Mouse (Mus musculus) midbrain, embryonic 15.5 days (tissue): Measurements from ENCODE around the gene Nlgn3. TPM values are rescaled to one million over a fixed set of nuclear protein-coding genes. Genes with fewer than 3 reads are reported as not detected.

ENCODE experiments used
- ATAC-seq: fragments of 200-750 bp; cut with Nextera tagmentation; replicated peaks from 2 replicates; pipeline ENCODE4 v1.8.0; 2017; ENCODE audit warnings: moderate TSS enrichment
- H3K27ac ChIP-seq: fragments of 300-500 bp; sonication (generic); 2 replicates; pipeline ENCODE4 v1.5.1; 2015; ENCODE audit warnings: mild to moderate bottlenecking, inconsistent platforms
- H3K27me3 ChIP-seq: fragments of 300-500 bp; sonication (generic); replicated peaks from 2 replicates; pipeline ENCODE4 v1.6.1; 2015; ENCODE audit warnings: inconsistent platforms
- H3K36me3 ChIP-seq: fragments of 300-500 bp; sonication (generic); replicated peaks from 2 replicates; pipeline ENCODE4 v1.6.1; 2015; ENCODE audit warnings: inconsistent platforms
- H3K4me1 ChIP-seq: fragments of 300-500 bp; sonication (generic); 2 replicates; pipeline ENCODE4 v1.6.1; 2015; ENCODE audit warnings: inconsistent platforms
- H3K4me2 ChIP-seq: fragments of 300-500 bp; sonication (generic); 2 replicates; pipeline ENCODE4 v1.6.1; 2015; ENCODE audit warnings: inconsistent platforms, mild to moderate bottlenecking, moderate library complexity
- H3K4me3 ChIP-seq: fragments of 300-500 bp; sonication (generic); 2 replicates; pipeline ENCODE4 v1.5.1; 2015; ENCODE audit warnings: mild to moderate bottlenecking, inconsistent platforms
- H3K9ac ChIP-seq: fragments of 300-500 bp; sonication (generic); 2 replicates; pipeline ENCODE4 v1.6.1; 2015; ENCODE audit warnings: mild to moderate bottlenecking, inconsistent platforms
- H3K9me3 ChIP-seq: fragments of 300-500 bp; sonication (generic); 2 replicates; pipeline ENCODE4 v1.6.1; 2016; ENCODE audit warnings: inconsistent platforms
- WGBS: fragments of 180-500 bp; shearing (Covaris S2); methylation state at CpG from one replicate; pipeline ENCODE4 v1.1.7; 2015; ENCODE audit warnings: mixed read lengths; 5-methylcytosine and 5-hydroxymethylcytosine counted together
- polyA plus RNA-seq: library from polyadenylated mRNA; unstranded; fragments of >200 nt; fragmentation: Nextera tagmentation; extraction: Ambion mirVana; gene quantifications from 2 replicates; pipeline ENCODE4 v1.2.1, GENCODE M21; 2015

The Nlgn3 gene
- 89.5 and 90.3 TPM in 2 replicates for polyA plus RNA-seq

DNA sequence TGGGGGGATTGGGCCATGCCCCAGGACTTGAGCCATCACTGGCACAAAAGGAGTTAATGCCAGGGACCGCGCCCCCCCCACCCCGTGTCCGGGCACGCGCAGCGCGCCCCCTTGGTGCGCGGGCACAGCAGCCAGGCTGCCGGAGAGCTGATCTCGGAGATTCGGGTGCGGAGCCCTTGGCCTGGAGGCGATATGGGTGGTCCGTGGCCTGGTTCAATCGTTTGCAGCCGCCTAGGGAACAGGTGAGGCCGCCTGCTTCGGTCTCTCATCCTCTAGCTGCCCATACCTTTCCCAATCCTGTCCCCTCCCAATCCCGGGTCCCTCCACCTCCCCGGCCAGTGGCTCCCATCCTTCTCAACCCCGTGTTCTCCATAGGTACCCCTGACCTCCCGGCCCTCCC, at the start of gene Nlgn3:
Gene Nlgn3, plus strand, starts transcription at position 114 of the 400 bp plus-strand sequence.
- peak within 1 kb of the TSS; percentile 89 for H3K27ac ChIP-seq
- H3K36me3 ChIP-seq, result no peaks in the 10 kb centered on the region
- H3K27me3 ChIP-seq, result no peaks in the 10 kb centered on the region
- H3K9me3 ChIP-seq, result no peaks in the 10 kb centered on the region
- H3K4me2 ChIP-seq, result peak within 1 kb of the TSS; percentile 57
- WGBS, result 8% methylated on average over 23 of the region's 24 CpGs
- ATAC-seq, result peak; percentile 45
- H3K4me1 ChIP-seq, result peaks cover 30% of the 10 kb centered on the region
- peak within 1 kb of the TSS; percentile 64 for H3K9ac ChIP-seq
- H3K4me3 ChIP-seq, result peak within 1 kb of the TSS; percentile 55

DNA sequence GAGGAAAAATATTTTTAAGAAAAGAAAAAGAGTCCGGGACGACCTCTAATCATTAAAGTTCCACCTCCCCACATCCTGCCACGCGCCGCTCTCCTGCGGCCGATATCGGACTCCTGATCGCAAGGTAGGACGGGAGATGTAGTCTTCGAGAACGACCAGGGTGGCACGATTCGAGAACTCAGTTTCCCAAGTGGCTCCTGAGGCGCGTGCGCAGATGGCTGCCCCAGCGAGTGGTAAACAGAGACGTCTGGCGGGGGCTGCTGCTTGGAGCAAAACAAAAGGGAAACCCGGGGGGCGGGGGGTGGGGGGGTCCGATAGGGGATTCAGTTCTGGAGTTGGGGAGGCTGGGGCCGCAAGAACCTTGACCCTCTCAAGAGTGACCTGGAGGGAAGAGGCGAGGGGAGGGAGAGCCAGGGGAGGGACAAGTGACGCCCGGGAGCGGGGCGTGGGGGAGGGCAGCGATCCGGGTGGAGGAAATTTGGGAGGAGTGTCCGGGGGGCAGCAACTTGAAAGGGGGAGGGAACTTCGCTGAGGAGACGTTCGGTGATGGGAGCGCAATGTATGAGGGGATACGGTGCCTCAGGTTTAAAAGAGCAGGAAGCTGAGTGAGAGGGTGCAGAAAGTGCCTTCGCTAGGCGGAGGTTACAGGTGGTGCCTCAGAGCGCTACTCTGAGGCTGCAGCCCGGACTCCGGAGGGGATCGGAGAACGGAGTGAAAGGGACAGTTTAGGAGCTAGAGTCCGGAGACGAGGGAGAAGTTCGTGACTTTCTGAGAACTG, 44.8 kb upstream of the Nlgn3 start, which contains the start of gene Foxo4:
Gene Foxo4, plus strand, starts transcription at position 577 of the 778 bp plus-strand sequence.
- Histone ChIP-seq H3K4me2 (peak within 1 kb of the TSS; percentile 78), H3K36me3 (no peaks in the 10 kb centered on the region), H3K9ac (peak within 1 kb of the TSS; percentile 35), H3K4me1 (peaks cover 9% of the 10 kb centered on the region; the same call in 1 of the 2 replicates), H3K27ac (no peak within 1 kb of the TSS), H3K9me3 (no peaks in the 10 kb centered on the region), H3K27me3 (no peaks in the 10 kb centered on the region), H3K4me3 (peak within 1 kb of the TSS; percentile 53)
- 19% methylated on average over 47 of the region's 47 CpGs for WGBS
- peak; percentile 95 for ATAC-seq

DNA sequence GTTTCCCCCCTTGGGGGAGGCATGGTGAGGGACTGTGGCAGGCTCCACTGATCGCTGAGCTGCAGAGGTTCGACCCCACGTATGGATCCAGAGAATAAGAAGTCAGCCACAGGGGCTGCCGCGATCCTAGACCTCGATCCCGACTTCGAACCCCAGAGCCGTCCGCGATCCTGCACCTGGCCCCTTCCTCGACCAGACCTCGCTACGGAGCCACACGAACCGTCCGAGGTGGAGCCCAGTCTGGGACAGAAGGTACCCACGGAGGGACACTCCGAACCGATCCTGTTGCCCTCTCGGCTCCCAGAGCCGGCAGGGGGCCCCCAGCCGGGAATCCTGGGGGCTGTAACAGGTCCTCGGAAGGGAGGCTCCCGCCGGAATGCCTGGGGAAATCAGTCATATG, 44.2 kb upstream of the Nlgn3 start:
- peak; percentile 43 for ATAC-seq
- no peaks in the 10 kb centered on the region for H3K27me3 ChIP-seq
- no peaks in the 10 kb centered on the region for H3K9me3 ChIP-seq
- peak overlapping the region; percentile 31 for H3K9ac ChIP-seq
- no peak overlapping the region for H3K27ac ChIP-seq
- H3K4me1 ChIP-seq, result peaks cover 9% of the 10 kb centered on the region; the same call in 1 of the 2 replicates
- WGBS, result 23% methylated on average over 26 of the region's 26 CpGs
- peak overlapping the region; percentile 53 for H3K4me3 ChIP-seq
- peak overlapping the region; percentile 78 for H3K4me2 ChIP-seq
- no peaks in the 10 kb centered on the region for H3K36me3 ChIP-seq

DNA sequence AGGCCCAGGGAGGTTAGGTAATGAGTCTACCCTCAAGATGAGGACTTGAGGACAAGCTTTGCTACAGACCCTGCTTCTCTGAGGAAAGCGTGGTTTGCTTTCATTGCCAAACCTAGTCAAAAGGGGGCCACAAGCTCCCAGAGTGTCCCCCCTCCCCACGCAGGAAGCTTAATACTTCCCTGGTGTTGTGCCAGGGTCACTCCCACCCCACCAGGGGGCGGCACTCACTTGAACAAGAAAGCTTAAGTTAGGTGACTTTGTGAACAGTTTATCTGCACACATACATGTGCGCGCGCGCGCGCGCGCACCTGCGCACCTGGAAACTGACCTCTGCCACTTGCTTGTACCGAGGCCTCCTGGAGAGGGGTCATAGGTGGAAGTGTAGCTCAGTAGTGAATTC, 42.4 kb upstream of the Nlgn3 start:
- WGBS, result 89% methylated on average over 13 of the region's 13 CpGs
- no peak overlapping the region for H3K9ac ChIP-seq

DNA sequence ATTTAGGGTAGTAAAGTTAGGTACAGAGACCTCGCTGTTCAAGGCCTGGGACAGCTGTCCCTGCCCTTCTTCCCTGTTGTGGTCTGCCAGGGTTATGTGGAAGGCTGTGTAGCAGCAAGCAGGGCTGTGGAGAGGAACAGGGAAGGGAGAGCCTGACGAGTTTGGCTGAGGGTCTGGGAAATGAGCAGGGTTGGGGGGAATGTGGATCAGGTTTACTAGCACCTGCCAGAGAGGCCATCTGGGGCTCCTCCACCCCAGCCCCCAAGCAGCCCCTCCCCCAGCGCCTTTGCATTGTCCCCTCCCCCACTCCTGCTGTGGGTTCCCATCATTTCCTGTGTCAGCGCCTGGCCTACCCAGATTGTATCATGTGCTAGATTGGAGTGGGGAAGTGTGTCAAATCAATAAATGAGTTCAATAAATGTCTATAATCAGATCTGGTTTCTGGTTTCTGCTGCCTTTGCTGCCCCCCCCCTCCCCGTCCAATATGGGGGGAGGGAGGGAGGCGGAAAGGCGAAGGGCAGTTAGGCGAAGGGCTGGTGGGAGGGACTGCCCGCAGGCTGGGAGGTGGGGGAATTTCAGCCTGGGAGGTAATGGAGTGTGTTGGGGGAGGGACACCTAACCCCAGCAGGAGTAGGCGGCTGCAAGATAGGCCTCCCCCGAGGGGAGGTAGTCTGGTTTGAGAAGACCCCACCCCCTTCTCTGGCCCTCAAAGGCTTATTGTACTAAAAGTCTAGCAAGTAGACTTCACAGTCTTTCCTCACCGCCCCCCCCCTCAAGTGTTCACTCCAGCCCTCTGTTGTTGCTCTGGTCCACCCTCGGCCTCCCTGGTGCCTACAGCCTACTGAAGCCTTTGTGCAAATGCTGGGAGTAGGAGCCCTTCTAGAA, 38.3 kb upstream of the Nlgn3 start:
- Histone ChIP-seq H3K4me1 (0 out of 2 replicates have a peak, but pooled peaks cover 4% of the 10 kb centered on the region), H3K4me2 (no peak overlapping the region), H3K4me3 (no peak overlapping the region), H3K9ac (no peak overlapping the region), H3K27me3 (no peaks in the 10 kb centered on the region), H3K9me3 (no peaks in the 10 kb centered on the region), H3K27ac (peak overlapping the region; percentile 12; the same call in 1 of the 2 replicates), H3K36me3 (no peaks in the 10 kb centered on the region)
- WGBS, result 29% methylated on average over 13 of the region's 13 CpGs
- ATAC-seq, result peak; percentile 39; the same call in 1 of the 2 replicates

More for the DNA sequence above, 42.4 kb upstream of the Nlgn3 start:
- Histone ChIP-seq H3K27ac (no peak overlapping the region), H3K36me3 (no peaks in the 10 kb centered on the region), H3K9me3 (no peaks in the 10 kb centered on the region), H3K27me3 (no peaks in the 10 kb centered on the region), H3K4me2 (no peak overlapping the region), H3K4me3 (no peak overlapping the region), H3K4me1 (peaks cover 12% of the 10 kb centered on the region; the same call in 1 of the 2 replicates)
- no peak for ATAC-seq

- H3K36me3 ChIP-seq, result no peaks in the 10 kb centered on the region
- no peak within 1 kb of the TSS for H3K4me3 ChIP-seq
- ATAC-seq, result no peak
- no peaks in the 10 kb centered on the region for H3K9me3 ChIP-seq
- WGBS, result 90% methylated on average over 1 of the region's 1 CpGs
- H3K4me1 ChIP-seq, result 0 out of 2 replicates have a peak, but pooled peaks cover 3% of the 10 kb centered on the region
- H3K9ac ChIP-seq, result no peak within 1 kb of the TSS
- no peaks in the 10 kb centered on the region for H3K27me3 ChIP-seq
- H3K27ac ChIP-seq, result no peak within 1 kb of the TSS
- H3K4me2 ChIP-seq, result no peak within 1 kb of the TSS
Observed at GRCm38 (mm10) chrX:101263892-101264291, 35.1 kb upstream of the Nlgn3 start, which contains the start of gene Gm614. Gene Gm614, minus strand, starts transcription at chrX:101263992.

- no peak for ATAC-seq
- no peaks in the 10 kb centered on the region for H3K36me3 ChIP-seq
Observed at GRCm38 (mm10) chrX:101266631-101267030, 32.3 kb upstream of the Nlgn3 start.

DNA sequence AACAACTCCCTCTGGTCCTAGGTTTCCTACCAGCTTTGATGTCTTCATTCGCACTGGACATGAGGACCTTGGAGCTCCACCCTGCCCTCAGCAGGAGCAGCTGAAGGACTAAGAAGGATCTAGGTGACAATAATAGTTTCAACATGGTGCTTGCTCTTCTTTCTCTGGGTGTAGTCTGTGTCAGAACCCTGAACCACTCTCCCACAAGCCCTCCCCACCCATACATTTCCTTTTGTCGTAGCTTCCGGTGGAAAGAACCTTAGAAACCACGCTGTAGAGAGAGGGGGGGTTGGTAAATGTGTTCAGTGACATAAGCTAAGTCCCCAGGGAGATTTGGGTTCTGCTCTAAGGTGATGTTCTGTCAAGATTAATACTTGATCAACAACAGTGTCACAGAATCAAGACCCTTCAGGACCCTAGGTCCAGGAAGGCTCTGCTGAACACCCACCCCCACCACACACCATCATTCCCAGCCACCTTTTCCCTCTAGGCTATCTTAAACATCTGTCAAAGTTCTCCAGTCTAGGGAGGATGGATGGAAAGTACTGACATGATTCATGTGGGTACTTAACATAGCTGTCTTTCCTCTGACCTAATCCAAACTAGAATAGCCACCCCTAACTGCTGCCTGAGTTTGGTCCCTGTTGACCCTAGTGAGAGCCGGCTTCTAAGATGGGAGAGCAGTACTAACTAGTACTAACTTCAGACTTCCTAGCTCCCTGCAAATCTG, 30.8 kb upstream of the Nlgn3 start, which contains the start of gene Il2rg:
Gene Il2rg, minus strand, starts transcription at position 231 of the 730 bp plus-strand sequence.
- 79% methylated on average over 4 of the region's 5 CpGs for WGBS

More at GRCm38 (mm10) chrX:101266631-101267030, 32.3 kb upstream of the Nlgn3 start:
- H3K27me3 ChIP-seq, result no peaks in the 10 kb centered on the region
- H3K9ac ChIP-seq, result no peak overlapping the region
- H3K9me3 ChIP-seq, result no peaks in the 10 kb centered on the region
- H3K4me3 ChIP-seq, result no peak overlapping the region
- 97% methylated on average over 6 of the region's 6 CpGs for WGBS
- H3K4me2 ChIP-seq, result no peak overlapping the region
- no peak overlapping the region for H3K27ac ChIP-seq
- no peaks in the 10 kb centered on the region for H3K4me1 ChIP-seq

DNA sequence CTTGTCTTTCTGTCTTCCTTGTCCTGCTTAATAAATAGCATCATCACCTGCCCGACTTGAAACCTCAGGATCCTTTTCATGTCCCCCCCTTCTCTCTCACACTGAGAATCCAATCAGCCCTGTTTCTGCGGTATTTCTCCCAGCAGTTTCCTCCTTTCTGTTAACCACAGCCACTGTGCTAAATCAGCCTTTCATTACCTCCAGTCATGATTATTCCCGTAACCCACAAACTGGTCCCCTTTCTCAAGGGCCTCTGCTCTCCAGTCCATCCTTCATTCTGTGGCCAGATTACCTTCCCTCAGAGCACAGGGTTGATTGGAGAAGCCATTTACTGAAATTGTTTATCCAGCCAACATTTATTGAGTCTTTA, 30.2 kb upstream of the Nlgn3 start, which contains the start of gene Gm20489:
Gene Gm20489, minus strand, starts transcription at position 269 of the 370 bp plus-strand sequence.
- no peak for ATAC-seq
- Histone ChIP-seq H3K36me3 (no peaks in the 10 kb centered on the region), H3K9ac (no peak within 1 kb of the TSS), H3K27ac (no peak within 1 kb of the TSS), H3K27me3 (no peaks in the 10 kb centered on the region; the same call in 1 of the 2 replicates), H3K9me3 (no peaks in the 10 kb centered on the region), H3K4me3 (no peak within 1 kb of the TSS), H3K4me1 (no peaks in the 10 kb centered on the region), H3K4me2 (no peak within 1 kb of the TSS)
- 51% methylated on average over 3 of the region's 3 CpGs for WGBS

More for the DNA sequence above, 30.8 kb upstream of the Nlgn3 start, which contains the start of gene Il2rg:
- Histone ChIP-seq H3K9ac (no peak within 1 kb of the TSS), H3K27ac (no peak within 1 kb of the TSS), H3K4me1 (no peaks in the 10 kb centered on the region), H3K9me3 (no peaks in the 10 kb centered on the region), H3K36me3 (no peaks in the 10 kb centered on the region), H3K4me2 (no peak within 1 kb of the TSS), H3K4me3 (no peak within 1 kb of the TSS), H3K27me3 (no peaks in the 10 kb centered on the region; the same call in 1 of the 2 replicates)
- ATAC-seq, result no peak

GRCm38 (mm10) chrX:101273410-101273809, 25.6 kb upstream of the Nlgn3 start:
- peak; percentile 28 for ATAC-seq
- peaks cover 9% of the 10 kb centered on the region for H3K4me1 ChIP-seq
- H3K4me3 ChIP-seq, result peak overlapping the region; percentile 55
- peak overlapping the region; percentile 56 for H3K9ac ChIP-seq
- H3K27ac ChIP-seq, result peak overlapping the region; percentile 70; the same call in 1 of the 2 replicates
- H3K4me2 ChIP-seq, result peak overlapping the region; percentile 51
- peaks cover 5% of the 10 kb centered on the region for H3K36me3 ChIP-seq
- no peaks in the 10 kb centered on the region; the same call in 1 of the 2 replicates for H3K27me3 ChIP-seq
- no peaks in the 10 kb centered on the region for H3K9me3 ChIP-seq
- WGBS, result 29% methylated on average over 6 of the region's 6 CpGs
